Mouse (Mus musculus): ENCODE results near the gene 1600014C10Rik. TPM values are rescaled to one million over a fixed set of nuclear protein-coding genes. Genes with fewer than 3 reads are reported as not detected.
A peak's percentile ranks its signal among the peaks of the same experiment; 100 is the strongest.

1600014C10Rik gene
- total RNA-seq, 4 experiments from 2014 or later, result 23.0 to 27.9 (median 25.2) TPM

GRCm38 (mm10) chr7:38183709-38184417, 846 bp downstream of the 1600014C10Rik start:
- peak; percentile 81 to 82 for DNase-seq (ENCODE audit: low spot score in 2 of 2)

- no peak for DNase-seq (ENCODE audit: low spot score in 2 of 2)
Measured at GRCm38 (mm10) chr7:38184418-38184745, 1.4 kb downstream of the 1600014C10Rik start.

- DNase-seq (ENCODE audit: low spot score in 2 of 2), result no peak
Measured at GRCm38 (mm10) chr7:38184786-38185185, 1.8 kb downstream of the 1600014C10Rik start.

GRCm38 (mm10) chr7:38186861-38187260, 3.8 kb downstream of the 1600014C10Rik start:
- DNase-seq (ENCODE audit: low spot score in 2 of 2), result no peak

GRCm38 (mm10) chr7:38187796-38188195, 4.8 kb downstream of the 1600014C10Rik start:
- no peak for DNase-seq (ENCODE audit: low spot score in 2 of 2)

- DNase-seq (ENCODE audit: low spot score in 2 of 2), result no peak
Measured at GRCm38 (mm10) chr7:38188281-38189075, 5.5 kb downstream of the 1600014C10Rik start.

GRCm38 (mm10) chr7:38189136-38189982, 6.3 kb downstream of the 1600014C10Rik start:
- peak in 1 of 2 experiments; percentile 33 for DNase-seq (ENCODE audit: low spot score in 2 of 2)

- no peak for DNase-seq (ENCODE audit: low spot score in 2 of 2)
Measured at GRCm38 (mm10) chr7:38190056-38190835, 7.2 kb downstream of the 1600014C10Rik start.

- DNase-seq (ENCODE audit: low spot score in 2 of 2), result no peak
Measured at GRCm38 (mm10) chr7:38191146-38191545, 8.1 kb downstream of the 1600014C10Rik start.

GRCm38 (mm10) chr7:38191571-38191970, 8.6 kb downstream of the 1600014C10Rik start:
- no peak for DNase-seq (ENCODE audit: low spot score in 2 of 2)

- DNase-seq (ENCODE audit: low spot score in 2 of 2), result no peak
Measured at GRCm38 (mm10) chr7:38199907-38200605, 17.0 kb downstream of the 1600014C10Rik start.

GRCm38 (mm10) chr7:38200606-38201289, 17.7 kb downstream of the 1600014C10Rik start:
- DNase-seq (ENCODE audit: low spot score in 2 of 2), result peak; percentile 54 to 89

GRCm38 (mm10) chr7:38201290-38201658, 18.3 kb downstream of the 1600014C10Rik start:
- DNase-seq (ENCODE audit: low spot score in 2 of 2), result no peak

GRCm38 (mm10) chr7:38204314-38204713, 21.3 kb downstream of the 1600014C10Rik start:
- no peak for DNase-seq (ENCODE audit: low spot score in 2 of 2)

- no peak for DNase-seq (ENCODE audit: low spot score in 2 of 2)
Measured at GRCm38 (mm10) chr7:38205801-38206200, 22.8 kb downstream of the 1600014C10Rik start.

GRCm38 (mm10) chr7:38206564-38206963, 23.5 kb downstream of the 1600014C10Rik start:
- DNase-seq (ENCODE audit: low spot score in 2 of 2), result no peak

- no peak for DNase-seq (ENCODE audit: low spot score in 2 of 2)
Measured at GRCm38 (mm10) chr7:38208969-38209368, 26.0 kb downstream of the 1600014C10Rik start.

GRCm38 (mm10) chr7:38209478-38210152, 26.6 kb downstream of the 1600014C10Rik start:
- no peak for DNase-seq (ENCODE audit: low spot score in 2 of 2)

GRCm38 (mm10) chr7:38212651-38213062, 29.6 kb downstream of the 1600014C10Rik start:
- DNase-seq (ENCODE audit: low spot score in 2 of 2), result no peak
